Mouse (Mus musculus) fibroblast of lung, adult 2 months (primary cell): Measurements from ENCODE around the gene Fam25c.
A peak's percentile ranks its signal among the peaks of the same experiment; 100 is the strongest.
"Not testable (repeated sequence)": the region's sequence is repeated elsewhere in the genome, so short reads cannot be mapped to it uniquely, and the experiment has no call there.

ENCODE experiments used
- DNase-seq: peaks from one replicate; pipeline ENCODE4 v3.0.0-alpha.2; 2011; ENCODE audit warnings: low read depth

The Fam25c gene

GRCm38 (mm10) chr14:34327618-34328017, 27.6 kb downstream of the Fam25c start:
- no peak for DNase-seq

GRCm38 (mm10) chr14:34326606-34327005, 28.6 kb downstream of the Fam25c start:
- DNase-seq: no peak

- no peak for DNase-seq
Observed at GRCm38 (mm10) chr14:34323576-34324085, 31.6 kb downstream of the Fam25c start.

- DNase-seq: peak; percentile 63
Observed at GRCm38 (mm10) chr14:34318113-34318512, 37.1 kb downstream of the Fam25c start.

DNA sequence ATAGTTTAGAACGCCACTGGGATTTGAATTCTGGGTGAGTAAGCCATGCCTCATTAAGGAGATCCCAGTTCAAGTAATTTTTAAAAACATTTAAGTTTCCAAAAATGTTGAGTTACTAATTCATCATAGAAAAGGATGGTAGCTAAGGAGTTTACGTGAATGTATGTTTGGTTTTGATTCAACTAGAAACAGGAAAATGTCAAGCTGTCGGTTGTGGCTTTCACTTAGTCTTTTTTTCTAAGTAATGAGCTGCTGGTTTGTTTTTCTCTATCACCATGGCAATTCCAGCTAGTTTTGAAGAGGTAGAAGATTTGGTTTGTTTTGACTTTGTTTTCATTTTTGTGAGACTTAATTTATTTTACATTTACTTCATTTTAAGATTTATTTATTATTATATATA, 37.8 kb downstream of the Fam25c start:
- no peak for DNase-seq

GRCm38 (mm10) chr14:34316346-34316745, 38.9 kb downstream of the Fam25c start:
- DNase-seq: no peak

DNA sequence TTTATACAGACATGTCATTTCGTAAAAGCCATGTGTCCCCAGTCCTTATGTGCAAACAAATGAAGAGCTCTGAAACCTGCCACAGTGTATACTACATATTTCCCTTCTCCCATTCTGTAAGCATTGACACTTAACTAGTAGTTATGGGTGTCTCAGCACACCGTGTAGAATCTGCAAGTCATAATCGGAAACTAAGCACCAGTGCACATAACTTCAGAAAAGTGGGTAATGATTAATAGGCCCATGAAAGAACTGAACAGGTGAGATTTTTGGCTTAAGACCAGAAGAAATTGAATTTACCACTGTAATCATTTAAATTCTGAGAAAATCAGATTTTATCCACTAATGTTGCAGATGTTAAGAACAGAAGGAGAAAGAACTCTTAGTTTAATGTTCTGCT, 40.4 kb downstream of the Fam25c start:
- no peak for DNase-seq

DNA sequence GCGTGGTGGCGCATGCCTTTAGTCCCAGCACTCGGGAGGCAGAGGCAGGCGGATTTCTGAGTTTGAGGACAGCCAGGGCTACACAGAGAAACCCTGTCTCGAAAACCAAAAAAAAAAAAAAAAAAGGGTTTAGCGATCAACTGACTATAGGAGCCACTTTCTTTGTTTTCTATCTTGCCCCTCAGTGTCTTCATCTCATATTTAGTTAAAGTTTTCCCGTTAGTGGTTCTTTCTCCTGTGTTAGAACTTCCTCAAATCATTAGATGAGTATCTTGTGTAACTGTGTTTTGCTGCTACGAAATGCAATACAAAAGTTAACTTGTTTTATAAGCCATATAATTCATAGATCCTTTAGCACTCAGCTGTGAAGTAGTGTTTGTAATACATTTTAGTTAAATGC, 40.9 kb downstream of the Fam25c start:
- not testable (repeated sequence) for DNase-seq

- no peak for DNase-seq
Observed at GRCm38 (mm10) chr14:34313612-34314011, 41.6 kb downstream of the Fam25c start.

- no peak for DNase-seq
Observed at GRCm38 (mm10) chr14:34312339-34313048, 42.7 kb downstream of the Fam25c start.

GRCm38 (mm10) chr14:34311691-34312090, 43.5 kb downstream of the Fam25c start:
- DNase-seq: no peak

GRCm38 (mm10) chr14:34311021-34311631, 44.1 kb downstream of the Fam25c start:
- no peak for DNase-seq

DNA sequence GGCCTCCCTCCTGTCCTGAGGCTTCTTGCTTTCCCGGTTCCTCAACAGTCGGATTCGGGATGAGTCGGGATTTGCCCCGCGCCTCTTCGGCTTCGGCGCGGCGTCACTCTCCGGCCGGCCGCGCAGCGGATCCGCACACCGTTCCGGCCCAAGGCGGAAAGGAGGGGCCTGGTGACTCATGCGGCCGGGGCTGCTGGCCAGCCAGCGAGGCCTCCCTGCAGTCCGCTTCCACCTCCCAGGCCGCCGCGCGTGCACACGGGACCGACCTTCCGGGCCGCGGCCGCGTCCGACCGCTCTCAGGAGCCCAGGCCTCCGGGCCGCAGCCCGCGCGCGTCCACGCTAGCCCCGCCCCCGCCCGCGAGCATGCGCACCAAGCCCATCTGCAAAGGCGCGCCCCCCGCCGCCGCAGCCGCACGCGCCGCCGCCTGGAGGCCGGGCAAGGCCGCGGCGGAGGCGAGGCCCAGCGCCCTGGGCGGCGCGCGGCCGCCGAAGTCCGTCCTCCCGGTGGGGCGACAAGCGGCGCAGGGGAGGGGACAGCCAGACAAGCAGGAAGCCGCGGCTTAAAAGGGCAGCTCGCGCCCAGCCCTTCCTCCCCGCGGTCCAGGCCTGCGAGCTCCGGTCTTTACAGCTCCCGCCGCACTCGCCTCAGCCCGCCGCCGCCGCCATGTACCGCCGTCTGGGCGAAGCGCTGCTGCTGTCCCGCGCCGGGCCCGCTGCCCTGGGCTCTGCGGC, 44.8 kb downstream of the Fam25c start, which contains the start of the genes Shld2 and Glud1:
Gene Shld2 (minus strand): TSS at position 260 of the 732 bp plus-strand sequence.
Gene Glud1 (plus strand): TSS at position 494 of the 732 bp plus-strand sequence.
- peak; percentile 94 for DNase-seq

GRCm38 (mm10) chr14:34309907-34310233, 45.4 kb downstream of the Fam25c start:
- no peak for DNase-seq

DNA sequence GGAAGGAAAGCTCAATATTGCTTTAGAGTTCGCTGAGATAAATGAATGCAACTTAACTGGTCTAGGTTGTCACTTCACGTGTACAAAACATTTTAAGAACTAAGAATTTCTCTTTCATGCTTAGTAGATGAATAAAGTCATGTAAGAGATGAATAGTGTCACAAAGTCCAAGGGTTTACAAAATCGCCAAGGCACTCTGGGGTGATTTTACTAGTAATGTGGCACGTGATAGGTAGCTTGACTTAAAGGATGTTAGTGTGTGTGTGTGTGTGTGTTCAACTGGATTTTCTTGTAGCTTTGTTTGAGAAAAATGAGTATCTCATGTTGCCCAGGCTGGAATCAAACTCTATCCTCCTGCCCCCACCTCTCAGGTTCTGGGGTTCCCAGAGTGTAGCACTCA, 46.0 kb downstream of the Fam25c start:
- no peak for DNase-seq

DNA sequence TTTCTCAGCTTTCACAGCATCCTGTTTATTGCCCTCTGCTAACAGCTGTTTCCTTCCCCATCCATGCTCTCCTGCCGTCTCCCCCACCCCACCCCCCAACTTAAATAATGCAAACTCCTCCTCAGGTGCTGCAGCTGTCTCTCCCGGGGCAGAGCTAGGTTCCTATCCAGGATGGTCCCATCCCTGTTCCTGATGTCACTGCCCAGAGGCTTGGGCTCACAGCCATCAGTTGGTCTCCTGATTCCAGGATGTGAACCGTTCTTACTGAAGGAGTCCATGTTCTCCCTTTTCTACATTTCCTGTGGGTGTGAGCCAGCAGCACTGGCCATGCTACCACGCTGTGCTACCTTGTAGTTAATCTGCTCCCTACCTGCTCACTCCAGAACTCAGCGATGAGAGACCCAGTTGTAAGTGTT, 52.0 kb downstream of the Fam25c start:
- no peak for DNase-seq

GRCm38 (mm10) chr14:34302681-34303242, 52.5 kb downstream of the Fam25c start:
- DNase-seq: no peak
